Comparison of ENCODE assay signal across 8 mouse cellular contexts in genomic region chr6:148443291-148443725, GRCm38 (mm10). TPM values are rescaled to one million over a fixed set of nuclear protein-coding genes. Genes with fewer than 3 reads are reported as not detected.
A peak's percentile ranks its signal among the peaks of the same experiment; 100 is the strongest.
DNase-seq lines count a peak whose midpoint lies in the region; ATAC-seq lines count a peak whose summit lies in the region.

No protein-coding gene starts in this region.

- no peak overlapping the region for H3K27ac ChIP-seq in kidney, embryonic 14.5 days (ENCODE audit: low read depth, low read length)
- no peak overlapping the region for H3K27ac ChIP-seq in embryonic facial prominence, embryonic 10.5 days (replicated peaks)
- no peak overlapping the region for H3K27ac ChIP-seq in heart, embryonic 14.5 days (replicated peaks in 1 of 2; ENCODE audit: control insufficient read depth in 1 of 2, insufficient read depth in 1 of 2, low read depth in 2 of 2, low read length in 2 of 2)
- no peak overlapping the region for H3K27ac ChIP-seq in limb, embryonic 13.5 days
- H3K27ac ChIP-seq in neural tube, embryonic 15.5 days (replicated peaks) = peak overlapping the region; percentile 82

- peaks cover 2% of the 10 kb centered on the region; the same call in 1 of the 2 replicates for H3K9me3 ChIP-seq in kidney, embryonic 14.5 days (ENCODE audit: control insufficient read depth, low read length)
- H3K9me3 ChIP-seq in embryonic facial prominence, embryonic 10.5 days = peaks cover 2% of the 10 kb centered on the region; the same call in 1 of the 2 replicates
- no peaks in the 10 kb centered on the region for H3K9me3 ChIP-seq in heart, embryonic 14.5 days (ENCODE audit: control insufficient read depth, low read length)
- H3K9me3 ChIP-seq in limb, embryonic 13.5 days = peaks cover 2% of the 10 kb centered on the region; the same call in 1 of the 2 replicates
- H3K9me3 ChIP-seq in neural tube, embryonic 15.5 days (replicated peaks) = no peaks in the 10 kb centered on the region

- peaks cover 25% of the 10 kb centered on the region for H3K27me3 ChIP-seq in kidney, embryonic 14.5 days (ENCODE audit: control insufficient read depth, insufficient read depth, low read length)
- peaks cover 71% of the 10 kb centered on the region for H3K27me3 ChIP-seq in embryonic facial prominence, embryonic 10.5 days (replicated peaks; ENCODE audit: low read depth, poor library complexity, severe bottlenecking)
- peaks cover 11% of the 10 kb centered on the region for H3K27me3 ChIP-seq in heart, embryonic 14.5 days (ENCODE audit: control insufficient read depth, insufficient read depth, low read length)
- H3K27me3 ChIP-seq in limb, embryonic 13.5 days = peaks cover 58% of the 10 kb centered on the region
- H3K27me3 ChIP-seq in neural tube, embryonic 15.5 days (replicated peaks) = no peaks in the 10 kb centered on the region; the same call in 1 of the 2 replicates

- DNase-seq in kidney, adult 9 months = no peak
- no peak for DNase-seq in embryonic facial prominence, embryonic 10.5 days (ENCODE audit: low spot score)
- no peak for DNase-seq in ovary, postnatal 14 days (ENCODE audit: low spot score)

- H3K9ac ChIP-seq in kidney, embryonic 14.5 days (ENCODE audit: low read depth, low read length) = peak overlapping the region; percentile 69; the same call in 1 of the 2 replicates
- H3K9ac ChIP-seq in heart, embryonic 14.5 days (ENCODE audit: low read length) = peak overlapping the region; percentile 79
- peak overlapping the region; percentile 77 for H3K9ac ChIP-seq in limb, embryonic 13.5 days
- peak overlapping the region; percentile 75 for H3K9ac ChIP-seq in neural tube, embryonic 15.5 days (replicated peaks)

- no peak for ATAC-seq in kidney, embryonic 14.5 days (ENCODE audit: low FRiP score, low TSS enrichment)
- no peak for ATAC-seq in heart, embryonic 14.5 days (ENCODE audit: insufficient number of reproducible peaks, insufficient read depth, low FRiP score, low read depth)
- peak; percentile 25; the same call in 1 of the 2 replicates for ATAC-seq in limb, embryonic 13.5 days (ENCODE audit: low FRiP score, low read depth)
- ATAC-seq in neural tube, embryonic 15.5 days (ENCODE audit: low FRiP score) = peak; percentile 18
- no peak for ATAC-seq in megakaryocyte progenitor cell, adult 5-6 weeks (replicated peaks; ENCODE audit: poor library complexity)

- H3K4me1 ChIP-seq in kidney, embryonic 14.5 days (ENCODE audit: control insufficient read depth, insufficient read depth, low read length) = peaks cover 12% of the 10 kb centered on the region
- peaks cover 36% of the 10 kb centered on the region for H3K4me1 ChIP-seq in embryonic facial prominence, embryonic 10.5 days
- H3K4me1 ChIP-seq in heart, embryonic 14.5 days (ENCODE audit: control insufficient read depth in 2 of 2, insufficient read depth in 2 of 2, low read length in 2 of 2) = peaks cover 4 to 23% of the 10 kb centered on the region in 2 experiments
- peaks cover 34% of the 10 kb centered on the region for H3K4me1 ChIP-seq in limb, embryonic 13.5 days
- peaks cover 27% of the 10 kb centered on the region for H3K4me1 ChIP-seq in neural tube, embryonic 15.5 days

- peak overlapping the region; percentile 68 for H3K4me3 ChIP-seq in kidney, embryonic 14.5 days (ENCODE audit: low read length)
- H3K4me3 ChIP-seq in embryonic facial prominence, embryonic 10.5 days = peak overlapping the region; percentile 77
- H3K4me3 ChIP-seq in heart, embryonic 14.5 days (ENCODE audit: control insufficient read depth in 1 of 2, insufficient read depth in 1 of 2, low read depth in 1 of 2, low read length in 2 of 2) = peak overlapping the region; percentile 57 to 73
- H3K4me3 ChIP-seq in limb, embryonic 13.5 days = peak overlapping the region; percentile 75
- peak overlapping the region; percentile 81 for H3K4me3 ChIP-seq in neural tube, embryonic 15.5 days (replicated peaks)

- 3% methylated on average over 15 of the region's 15 CpGs for WGBS in kidney, embryonic 14.5 days
- WGBS in embryonic facial prominence, embryonic 10.5 days = 2% methylated on average over 15 of the region's 15 CpGs
- WGBS in heart, embryonic 14.5 days = 3% methylated on average over 15 of the region's 15 CpGs
- WGBS in limb, embryonic 13.5 days = 4% methylated on average over 15 of the region's 15 CpGs
- 2% methylated on average over 15 of the region's 15 CpGs for WGBS in neural tube, embryonic 15.5 days

- H3K4me2 ChIP-seq in kidney, embryonic 14.5 days (replicated peaks; ENCODE audit: low read depth, low read length) = peak overlapping the region; percentile 82
- H3K4me2 ChIP-seq in heart, embryonic 14.5 days (ENCODE audit: low read length) = peak overlapping the region; percentile 94
- H3K4me2 ChIP-seq in limb, embryonic 13.5 days (replicated peaks) = peak overlapping the region; percentile 94
- peak overlapping the region; percentile 92 for H3K4me2 ChIP-seq in neural tube, embryonic 15.5 days

- no peaks in the 10 kb centered on the region for H3K36me3 ChIP-seq in kidney, embryonic 14.5 days (ENCODE audit: control insufficient read depth, insufficient read depth, low read length)
- H3K36me3 ChIP-seq in embryonic facial prominence, embryonic 10.5 days (replicated peaks) = no peaks in the 10 kb centered on the region
- no peaks in the 10 kb centered on the region for H3K36me3 ChIP-seq in heart, embryonic 14.5 days (ENCODE audit: control insufficient read depth, insufficient read depth, low read length)
- H3K36me3 ChIP-seq in limb, embryonic 13.5 days = no peaks in the 10 kb centered on the region
- no peaks in the 10 kb centered on the region for H3K36me3 ChIP-seq in neural tube, embryonic 15.5 days

RNA-seq across cellular contexts. Expression of gene Tmtc1, which starts 0.9 kb away (rescaled TPM):
- 1.4 and 2.5 TPM in 2 replicates for polyA plus RNA-seq in kidney, embryonic 14.5 days (2014; fragmentation: Nextera tagmentation; extraction: Ambion mirVana)
- 0.57 and 0.76 TPM in 2 replicates for polyA plus RNA-seq in embryonic facial prominence, embryonic 10.5 days (2016; fragmentation: Nextera tagmentation; extraction: Ambion mirVana)
- polyA plus RNA-seq in heart, embryonic 14.5 days (2014; fragmentation: Nextera tagmentation; extraction: Ambion mirVana) = 3.8 and 4.1 TPM in 2 replicates
- polyA plus RNA-seq in limb, embryonic 13.5 days (2015; fragmentation: Nextera tagmentation; extraction: Ambion mirVana) = 1.1 and 1.2 TPM in 2 replicates
- 3.6 and 3.8 TPM in 2 replicates for polyA plus RNA-seq in neural tube, embryonic 15.5 days (2015; fragmentation: Nextera tagmentation; extraction: Ambion mirVana)
- total RNA-seq in megakaryocyte progenitor cell, adult 5-6 weeks (2015) = not detected in 2 replicates
- 0.03 TPM in 1 of 2 replicates, not detected in the other for total RNA-seq in megakaryocyte progenitor cell, adult 5-6 weeks (2017)

Comparison
In these comparisons a context has a peak if more than half of its experiments do, and no peak if none do; other contexts are left out.
1. ATAC-seq: peak in limb, embryonic 13.5 days (single experiment) and neural tube, embryonic 15.5 days (single experiment); none in kidney, embryonic 14.5 days (single experiment), heart, embryonic 14.5 days (single experiment) and megakaryocyte progenitor cell, adult 5-6 weeks (single experiment).
2. Peak in every context shown above with its lines, with median percentiles within 50 percentile points of each other: H3K4me2 ChIP-seq, H3K4me3 ChIP-seq and H3K9ac ChIP-seq.